Mouse (Mus musculus): ENCODE measurements around the gene Arrdc1.
A peak's percentile ranks its signal among the peaks of the same experiment; 100 is the strongest.

Gene Arrdc1

DNA sequence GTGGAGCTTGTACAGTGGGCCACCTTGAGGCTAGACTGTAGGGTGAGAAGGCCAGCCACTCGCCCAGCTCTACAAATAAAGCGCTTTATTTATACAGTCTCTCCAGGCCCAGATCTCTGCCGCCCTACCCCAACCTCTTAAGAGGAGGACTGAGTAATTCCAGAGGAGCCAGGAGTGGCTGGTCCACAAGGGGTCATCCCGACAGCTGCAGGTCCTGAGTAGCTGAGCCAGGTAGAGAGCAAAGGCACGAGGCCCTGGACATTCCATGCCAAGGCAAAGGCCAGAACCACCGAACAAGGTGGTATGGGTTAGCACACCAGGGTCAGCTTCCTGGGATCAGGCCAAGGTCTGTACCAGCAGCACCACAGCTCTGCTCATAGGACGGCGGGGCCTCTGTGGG is 9.8 kb downstream of the Arrdc1 start:
- DNase-seq (ENCODE audit: low spot score in 2 of 2): no peak

- no peak for DNase-seq (ENCODE audit: low spot score in 2 of 2)
These were observed 11.5 kb downstream of the Arrdc1 start for GRCm38 (mm10) chr2:24923561-24923960.

DNA sequence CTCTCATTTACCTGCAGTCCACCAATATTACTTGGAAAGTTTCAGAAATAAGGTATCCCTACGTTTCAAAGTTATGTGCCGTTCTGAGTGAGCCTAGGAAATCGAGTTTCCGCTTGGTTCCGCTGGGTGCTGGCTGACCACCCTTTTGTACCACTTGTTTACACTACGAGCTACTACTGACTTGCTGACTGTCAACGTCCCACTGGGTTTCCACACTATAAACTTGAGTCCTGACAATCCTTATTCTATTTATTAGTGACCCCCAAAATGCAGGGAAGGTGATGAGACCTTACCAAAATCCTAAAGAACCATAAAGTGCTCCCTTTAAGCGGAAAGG is 15.2 kb downstream of the Arrdc1 start:
- DNase-seq (ENCODE audit: low spot score in 2 of 2): no peak

DNA sequence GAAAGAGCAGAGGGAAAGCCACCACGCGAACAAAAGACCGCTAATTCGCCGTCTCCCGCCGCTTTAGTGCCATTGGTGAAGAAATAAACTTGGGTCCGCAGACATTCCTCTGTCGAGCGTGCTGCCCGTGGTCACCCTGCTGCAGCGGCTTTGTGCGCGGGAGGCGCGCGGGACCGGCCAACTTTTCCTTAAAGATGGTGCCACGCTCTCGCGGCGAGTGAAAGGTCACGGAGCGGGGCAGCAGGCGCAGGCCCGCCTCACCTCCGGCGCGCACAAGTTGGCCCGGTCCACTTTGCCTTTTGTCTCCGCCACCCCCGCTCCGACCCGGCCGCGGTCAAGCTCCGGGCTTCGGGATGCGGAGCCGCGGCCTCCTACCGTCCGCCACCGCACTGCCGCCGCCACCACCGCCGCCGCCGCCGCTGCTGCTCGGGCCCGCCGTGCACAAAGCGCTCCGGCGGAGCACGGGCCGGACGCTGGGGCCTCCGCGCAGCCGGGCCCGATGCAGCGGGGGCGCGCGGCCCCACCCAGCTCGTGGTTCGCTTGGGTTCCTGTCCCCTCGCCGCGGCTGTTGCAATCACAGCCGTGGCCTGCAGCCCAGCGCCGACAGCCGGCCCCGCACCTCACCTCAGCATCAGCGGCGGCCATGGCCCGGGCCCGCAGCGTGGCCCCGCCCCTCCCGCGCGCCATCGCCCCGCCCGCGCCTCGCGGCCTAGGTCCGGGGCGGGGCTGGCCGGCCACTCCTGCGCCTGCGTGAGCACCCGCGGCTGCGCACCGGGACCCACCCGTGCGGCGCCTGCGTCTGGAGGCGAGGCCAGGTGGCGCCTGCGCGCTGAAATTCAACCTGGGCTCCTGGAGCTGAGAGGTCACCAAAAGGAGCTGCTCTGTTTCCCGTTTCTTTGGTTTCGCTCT is 15.9 kb downstream of the Arrdc1 start, which contains the start of gene Ehmt1:
Gene Ehmt1 (minus strand): TSS at position 685 of the 909 bp plus-strand sequence.
- DNase-seq (ENCODE audit: low spot score in 2 of 2): peak; percentile 90 to 93

- no peak for DNase-seq (ENCODE audit: low spot score in 2 of 2)
These were observed 20.3 kb downstream of the Arrdc1 start for GRCm38 (mm10) chr2:24914762-24915161.

DNA sequence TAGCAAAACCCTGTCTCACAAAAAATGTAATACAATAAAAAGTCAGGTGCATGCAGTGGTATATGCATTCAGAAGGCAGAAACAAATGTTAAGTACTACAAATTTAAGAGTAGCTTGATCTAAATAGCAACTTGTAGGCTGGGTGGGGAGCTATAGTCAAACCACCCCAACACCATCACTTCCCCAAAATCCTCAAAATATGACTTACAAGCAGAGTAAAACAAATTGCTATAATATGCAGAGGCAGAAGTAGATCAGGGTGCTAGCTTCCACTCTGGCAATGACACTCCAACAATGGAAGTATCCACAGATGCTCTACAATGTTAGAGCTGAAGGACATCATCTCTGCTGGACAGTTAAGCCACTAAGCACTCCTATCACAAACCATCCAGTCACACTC is 22.5 kb downstream of the Arrdc1 start:
- DNase-seq (ENCODE audit: low spot score in 2 of 2): no peak

GRCm38 (mm10) chr2:24912189-24912588 is 22.9 kb downstream of the Arrdc1 start:
- no peak for DNase-seq (ENCODE audit: low spot score in 2 of 2)

DNA sequence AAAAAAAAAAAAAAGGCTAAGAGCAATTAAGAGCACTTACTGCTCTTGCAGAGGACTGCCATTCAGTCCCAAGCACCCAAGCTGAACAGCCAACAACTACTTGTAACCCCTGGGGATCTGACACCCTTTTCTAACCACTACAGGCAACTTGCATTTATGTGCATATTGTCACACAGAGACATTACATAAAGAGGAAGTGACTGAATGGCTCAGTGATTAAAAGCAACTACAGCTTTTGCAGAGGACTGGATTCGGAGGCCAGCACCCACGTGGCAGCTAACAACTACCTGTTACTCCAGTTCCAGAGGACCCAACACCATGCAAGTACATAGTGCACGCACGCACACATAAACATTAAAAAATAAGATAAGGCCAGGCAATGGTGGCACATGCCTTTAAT is 24.6 kb downstream of the Arrdc1 start:
- no peak for DNase-seq (ENCODE audit: low spot score in 2 of 2)

GRCm38 (mm10) chr2:24905653-24906155 is 29.3 kb downstream of the Arrdc1 start:
- no peak for DNase-seq (ENCODE audit: low spot score in 2 of 2)

- DNase-seq (ENCODE audit: low spot score in 2 of 2): no peak
These were observed 30.0 kb downstream of the Arrdc1 start for GRCm38 (mm10) chr2:24904823-24905652.

- DNase-seq (ENCODE audit: low spot score in 2 of 2): no peak
These were observed 32.1 kb downstream of the Arrdc1 start for GRCm38 (mm10) chr2:24902999-24903398.

GRCm38 (mm10) chr2:24901055-24901454 is 34.0 kb downstream of the Arrdc1 start:
- DNase-seq (ENCODE audit: low spot score in 2 of 2): no peak

DNA sequence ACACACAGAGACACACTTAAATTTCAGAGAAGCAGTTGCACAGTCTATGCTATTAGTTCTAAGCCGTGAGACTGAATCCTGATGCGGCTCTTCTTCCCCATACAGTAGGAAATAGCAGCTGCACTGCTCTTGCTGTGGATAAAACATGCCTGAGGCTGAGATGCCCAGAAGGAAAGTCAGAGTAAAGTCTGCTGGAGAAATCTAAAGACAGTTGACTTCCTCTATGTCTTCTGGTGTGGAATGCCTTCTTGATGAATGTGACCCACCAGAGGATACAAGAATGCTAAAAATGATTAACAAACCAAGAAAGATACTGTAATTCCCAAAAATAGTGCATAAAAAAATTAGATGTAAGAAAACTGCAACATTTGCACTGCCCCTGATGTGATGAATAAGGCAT is 35.8 kb downstream of the Arrdc1 start:
- DNase-seq (ENCODE audit: low spot score in 2 of 2): no peak

GRCm38 (mm10) chr2:24896761-24897160 is 38.3 kb downstream of the Arrdc1 start:
- no peak for DNase-seq (ENCODE audit: low spot score in 2 of 2)

DNA sequence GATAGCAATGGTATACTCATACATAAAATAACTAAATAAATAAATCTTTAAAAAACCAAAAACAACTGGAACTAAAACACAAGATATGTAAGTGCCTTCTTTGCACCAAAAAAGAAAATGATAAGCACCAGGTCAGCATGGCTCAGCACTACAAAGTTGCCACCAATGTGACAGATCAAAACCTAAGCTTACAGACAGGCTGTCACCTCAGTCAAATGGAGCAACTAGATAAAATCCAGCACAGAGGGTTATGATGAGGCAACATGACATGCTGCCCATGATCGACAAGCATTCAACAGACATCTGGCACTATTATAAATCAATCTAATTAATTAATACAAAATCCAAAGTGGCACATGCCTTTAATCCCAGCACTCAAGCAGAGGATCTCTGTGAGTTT is 40.8 kb downstream of the Arrdc1 start:
- no peak for DNase-seq (ENCODE audit: low spot score in 2 of 2)

DNA sequence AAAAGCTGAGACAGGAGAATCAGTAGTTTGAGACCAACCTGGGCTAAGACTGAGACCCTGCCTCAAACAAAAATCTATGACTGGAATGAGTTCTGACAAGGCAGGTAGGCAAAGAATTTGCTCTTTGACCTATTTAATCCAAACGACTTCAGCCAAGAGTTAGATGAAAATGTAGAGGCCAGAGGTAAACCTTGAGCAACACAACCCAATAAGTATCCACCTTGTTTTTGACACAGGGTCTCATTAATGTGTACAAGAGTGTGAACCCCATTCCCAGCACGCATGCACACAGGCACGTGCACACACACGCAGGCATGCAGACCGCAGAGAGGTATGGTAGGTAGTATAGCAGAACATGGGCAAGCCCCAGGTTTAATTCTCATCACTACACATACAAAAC is 42.7 kb downstream of the Arrdc1 start:
- no peak for DNase-seq (ENCODE audit: low spot score in 2 of 2)

GRCm38 (mm10) chr2:24890541-24891447 is 44.3 kb downstream of the Arrdc1 start:
- no peak for DNase-seq (ENCODE audit: low spot score in 2 of 2)

DNA sequence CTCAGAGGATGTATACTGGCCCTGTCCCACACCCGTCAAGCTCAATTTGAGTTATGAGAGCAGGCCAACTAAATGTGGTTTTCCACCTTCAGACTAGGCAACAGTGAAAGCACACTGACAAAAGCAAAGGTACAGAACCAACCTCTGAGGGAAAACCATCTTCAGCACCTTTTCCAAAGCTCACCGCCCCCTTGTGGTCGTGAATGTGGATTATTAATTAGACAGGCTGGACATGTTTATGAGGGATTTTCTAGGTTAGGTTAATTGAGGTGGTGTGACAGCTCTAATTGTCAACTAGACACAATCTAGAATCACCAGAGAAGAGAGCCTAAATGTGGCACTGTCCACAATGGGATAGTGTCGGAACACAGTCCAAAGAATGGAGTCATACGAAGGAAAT is 46.2 kb downstream of the Arrdc1 start:
- no peak for DNase-seq (ENCODE audit: low spot score in 2 of 2)

- no peak for DNase-seq (ENCODE audit: low spot score in 2 of 2)
These were observed 54.4 kb downstream of the Arrdc1 start for GRCm38 (mm10) chr2:24880686-24881085.
